Mouse (Mus musculus) spleen, adult 2 months (tissue): ENCODE measurements around the gene Ubr2.

ENCODE experiments used
- CTCF ChIP-seq: fragments of 200-500 bp; IDR thresholded peaks from 2 replicates; pipeline ENCODE4 v1.5.1; 2011; ENCODE audit warnings: mild to moderate bottlenecking, inconsistent platforms; ENCODE audit not compliant: insufficient read depth, insufficient read length, insufficient replicate concordance; ENCODE audit errors: extremely low read depth
- POLR2A ChIP-seq: fragments of 200-500 bp; IDR thresholded peaks from 2 replicates; pipeline ENCODE4 v1.6.1; 2011; ENCODE audit warnings: low read depth, low read length, inconsistent platforms

DNA sequence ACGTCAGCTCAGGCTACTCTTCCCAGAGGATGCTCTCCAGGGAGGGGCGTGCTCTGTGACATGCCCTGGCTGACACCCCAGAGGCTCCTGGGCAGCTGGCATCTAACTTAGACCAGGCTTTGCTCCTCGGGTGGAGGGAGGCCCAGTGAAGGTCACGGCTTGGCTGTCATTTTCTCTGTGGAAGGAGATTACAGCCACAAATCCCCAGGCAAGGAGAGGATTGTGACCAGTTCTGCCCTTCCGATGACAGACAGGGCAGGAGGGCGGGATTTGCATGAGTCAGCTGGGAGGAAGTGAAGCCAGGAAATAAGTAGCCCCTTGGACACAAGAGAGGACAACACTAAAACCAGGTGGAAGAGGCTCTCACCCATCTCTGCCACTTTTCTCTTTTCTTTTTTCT, 98.0 kb downstream of the Ubr2 start:
- TF ChIP-seq CTCF = no peak
- TF ChIP-seq POLR2A = no peak
